Mouse (Mus musculus) kidney, embryonic 16.5 days (tissue): ENCODE results near the gene Ly6g6f. TPM values are rescaled to one million over a fixed set of nuclear protein-coding genes. Genes with fewer than 3 reads are reported as not detected.
"Not testable (repeated sequence)": the region's sequence is repeated elsewhere in the genome, so short reads cannot be mapped to it uniquely, and the experiment has no call there.

Experiments used
- ATAC-seq: fragments of 200-750 bp; cut with Nextera tagmentation; 2 replicates; pipeline ENCODE4 v1.8.0; 2017; ENCODE audit warnings: moderate TSS enrichment; ENCODE audit not compliant: low FRiP score, low TSS enrichment
- H3K27ac ChIP-seq: fragments of 300-500 bp; sonication (generic); 2 replicates; pipeline ENCODE4 v1.5.1; 2014; ENCODE audit warnings: low read length
- H3K27me3 ChIP-seq: fragments of 300-500 bp; sonication (generic); 2 replicates; pipeline ENCODE4 v1.6.1; 2014; ENCODE audit warnings: low read length, control low read depth, mixed read lengths; ENCODE audit not compliant: insufficient read depth
- H3K36me3 ChIP-seq: fragments of 300-500 bp; sonication (generic); 2 replicates; pipeline ENCODE4 v1.6.1; 2014; ENCODE audit warnings: low read length, control low read depth, mixed read lengths; ENCODE audit not compliant: insufficient read depth
- H3K4me1 ChIP-seq: fragments of 300-500 bp; sonication (generic); 2 replicates; pipeline ENCODE4 v1.6.1; 2014; ENCODE audit warnings: low read length, control low read depth, mixed read lengths; ENCODE audit not compliant: insufficient read depth
- H3K4me2 ChIP-seq: fragments of 300-500 bp; sonication (generic); replicated peaks from 2 replicates; pipeline ENCODE4 v1.6.1; 2014; ENCODE audit warnings: low read depth, low read length
- H3K4me3 ChIP-seq: fragments of 300-500 bp; sonication (generic); 2 replicates; pipeline ENCODE4 v1.5.1; 2014; ENCODE audit warnings: mild to moderate bottlenecking, low read length
- H3K9ac ChIP-seq: fragments of 300-500 bp; sonication (generic); replicated peaks from 2 replicates; pipeline ENCODE4 v1.6.1; 2014; ENCODE audit warnings: low read length
- H3K9me3 ChIP-seq: fragments of 300-500 bp; sonication (generic); 2 replicates; pipeline ENCODE4 v1.6.1; 2016; ENCODE audit warnings: low read length, control low read depth
- WGBS: fragments of 180-500 bp; shearing (Covaris S2); extraction: QIAGEN DNeasy Blood & Tissue Kit; methylation state at CpG from one replicate; pipeline ENCODE4 v1.1.7; 2014; 5-methylcytosine and 5-hydroxymethylcytosine counted together
- polyA plus RNA-seq: library from polyadenylated mRNA; unstranded; fragments of >200 nt; fragmentation: Nextera tagmentation; extraction: Ambion mirVana; gene quantifications from 2 replicates; pipeline ENCODE4 v1.2.1, GENCODE M21; 2015

The Ly6g6f gene
- polyA plus RNA-seq, 1 experiment from 2014 or later, result not detected

- no peaks in the 10 kb centered on the region for H3K9me3 ChIP-seq
- H3K4me1 ChIP-seq, result peaks cover 37% of the 10 kb centered on the region
- peak overlapping the region; percentile 76 for H3K9ac ChIP-seq
- peak overlapping the region; percentile 60 for H3K4me3 ChIP-seq
- peaks cover 12% of the 10 kb centered on the region; the same call in 1 of the 2 replicates for H3K36me3 ChIP-seq
- H3K4me2 ChIP-seq, result peak overlapping the region; percentile 70
- WGBS, result 34% methylated on average over 6 of the region's 6 CpGs
- no peaks in the 10 kb centered on the region for H3K27me3 ChIP-seq
- peak overlapping the region; percentile 78 for H3K27ac ChIP-seq
- ATAC-seq, result no peak
These were observed 40.2 kb upstream of the Ly6g6f start for GRCm38 (mm10) chr17:35125578-35125977.

GRCm38 (mm10) chr17:35125081-35125480 lies 39.7 kb upstream of the Ly6g6f start:
- Histone ChIP-seq H3K36me3 (peaks cover 12% of the 10 kb centered on the region; the same call in 1 of the 2 replicates), H3K9ac (peak overlapping the region; percentile 76; the same call in 1 of the 2 replicates), H3K4me2 (peak overlapping the region; percentile 70; the same call in 1 of the 2 replicates), H3K27ac (no peak overlapping the region), H3K9me3 (no peaks in the 10 kb centered on the region), H3K27me3 (no peaks in the 10 kb centered on the region), H3K4me3 (no peak overlapping the region), H3K4me1 (peaks cover 42% of the 10 kb centered on the region)
- 87% methylated on average over 1 of the region's 1 CpGs for WGBS
- ATAC-seq, result no peak

- H3K9ac ChIP-seq, H3K9me3 ChIP-seq, H3K27me3 ChIP-seq, H3K4me3 ChIP-seq, H3K4me2 ChIP-seq, ATAC-seq, H3K27ac ChIP-seq: not testable (repeated sequence)
- 92% methylated on average over 12 of the region's 12 CpGs for WGBS
- Histone ChIP-seq H3K4me1 (peaks cover 48% of the 10 kb centered on the region), H3K36me3 (peaks cover 17% of the 10 kb centered on the region; the same call in 1 of the 2 replicates)
These were observed 39.0 kb upstream of the Ly6g6f start for GRCm38 (mm10) chr17:35124261-35124896.

- Histone ChIP-seq H3K36me3 (peaks cover 25% of the 10 kb centered on the region), H3K4me1 (peaks cover 40% of the 10 kb centered on the region)
- not testable (repeated sequence) for H3K4me2 ChIP-seq, H3K9ac ChIP-seq, H3K27ac ChIP-seq, H3K4me3 ChIP-seq, ATAC-seq, H3K27me3 ChIP-seq, H3K9me3 ChIP-seq
- WGBS, result 88% methylated on average over 9 of the region's 9 CpGs
These were observed 37.9 kb upstream of the Ly6g6f start for GRCm38 (mm10) chr17:35123287-35123686.

- WGBS, result 0% methylated on average over 19 of the region's 19 CpGs
- H3K9ac ChIP-seq, result peak within 1 kb of the TSS; percentile 97
- H3K9me3 ChIP-seq, result no peaks in the 10 kb centered on the region
- ATAC-seq, result no peak; the same call in 1 of the 2 replicates
- no peaks in the 10 kb centered on the region for H3K27me3 ChIP-seq
- H3K4me3 ChIP-seq, result peak within 1 kb of the TSS; percentile 96
- H3K36me3 ChIP-seq, result peaks cover 35% of the 10 kb centered on the region
- peak within 1 kb of the TSS; percentile 85 for H3K27ac ChIP-seq
- H3K4me2 ChIP-seq, result peak within 1 kb of the TSS; percentile 90
- H3K4me1 ChIP-seq, result peaks cover 30% of the 10 kb centered on the region
These were observed 36.5 kb upstream of the Ly6g6f start, which contains the start of gene Csnk2b for GRCm38 (mm10) chr17:35121871-35122303. Gene Csnk2b (minus strand): TSS chr17:35122053.

- under 1% methylated on average over 50 of the region's 50 CpGs for WGBS
These were observed 35.9 kb upstream of the Ly6g6f start, which contains the start of gene Gpank1 for GRCm38 (mm10) chr17:35121143-35121799. Gene Gpank1 (plus strand): TSS chr17:35121455.

GRCm38 (mm10) chr17:35120745-35121142 lies 35.3 kb upstream of the Ly6g6f start:
- H3K4me3 ChIP-seq, result peak overlapping the region; percentile 96
- H3K9me3 ChIP-seq, result no peaks in the 10 kb centered on the region
- ATAC-seq, result peak; percentile 16
- H3K27me3 ChIP-seq, result no peaks in the 10 kb centered on the region
- peaks cover 24% of the 10 kb centered on the region for H3K4me1 ChIP-seq
- H3K4me2 ChIP-seq, result peak overlapping the region; percentile 90
- WGBS, result under 1% methylated on average over 33 of the region's 33 CpGs
- peak overlapping the region; percentile 97 for H3K9ac ChIP-seq
- H3K27ac ChIP-seq, result peak overlapping the region; percentile 81
- H3K36me3 ChIP-seq, result peaks cover 44% of the 10 kb centered on the region

More at GRCm38 (mm10) chr17:35121143-35121799, 35.9 kb upstream of the Ly6g6f start, which contains the start of gene Gpank1:
- H3K4me2 ChIP-seq, result peak within 1 kb of the TSS; percentile 90
- no peaks in the 10 kb centered on the region for H3K9me3 ChIP-seq
- peak within 1 kb of the TSS; percentile 96 for H3K4me3 ChIP-seq
- ATAC-seq, result peak; percentile 97
- H3K27ac ChIP-seq, result peak within 1 kb of the TSS; percentile 85
- peaks cover 39% of the 10 kb centered on the region for H3K36me3 ChIP-seq
- no peaks in the 10 kb centered on the region for H3K27me3 ChIP-seq
- peak within 1 kb of the TSS; percentile 97 for H3K9ac ChIP-seq
- peaks cover 26% of the 10 kb centered on the region for H3K4me1 ChIP-seq

GRCm38 (mm10) chr17:35115046-35116019 lies 29.9 kb upstream of the Ly6g6f start, which contains the start of gene Ly6g5b:
Gene Ly6g5b (minus strand): TSS chr17:35115428.
- Histone ChIP-seq H3K4me2 (no peak within 1 kb of the TSS), H3K36me3 (peaks cover 47% of the 10 kb centered on the region), H3K27me3 (no peaks in the 10 kb centered on the region), H3K9ac (no peak within 1 kb of the TSS), H3K4me3 (no peak within 1 kb of the TSS), H3K27ac (no peak within 1 kb of the TSS), H3K4me1 (peaks cover 8% of the 10 kb centered on the region), H3K9me3 (no peaks in the 10 kb centered on the region)
- ATAC-seq, result no peak
- 81% methylated on average over 8 of the region's 8 CpGs for WGBS

- H3K27ac ChIP-seq, result no peak overlapping the region
- no peak overlapping the region for H3K9ac ChIP-seq
- no peaks in the 10 kb centered on the region for H3K4me1 ChIP-seq
- H3K4me3 ChIP-seq, result no peak overlapping the region
- H3K27me3 ChIP-seq, result no peaks in the 10 kb centered on the region
- no peak for ATAC-seq
- peaks cover 24% of the 10 kb centered on the region for H3K36me3 ChIP-seq
- H3K9me3 ChIP-seq, result no peaks in the 10 kb centered on the region
- H3K4me2 ChIP-seq, result no peak overlapping the region
- WGBS, result 69% methylated on average over 9 of the region's 9 CpGs
These were observed 26.4 kb upstream of the Ly6g6f start for GRCm38 (mm10) chr17:35111774-35112173.
